Mouse (Mus musculus) right cerebral cortex, adult 2 months (tissue): Measurements from ENCODE around the gene Abca1.

ENCODE experiments used
- DNase-seq, 2 experiments: peaks; one replicate each; pipeline ENCODE4 v3.0.0; 2021 to 2022; ENCODE audit warnings: low spot score in 2 of 2

The Abca1 gene

DNA sequence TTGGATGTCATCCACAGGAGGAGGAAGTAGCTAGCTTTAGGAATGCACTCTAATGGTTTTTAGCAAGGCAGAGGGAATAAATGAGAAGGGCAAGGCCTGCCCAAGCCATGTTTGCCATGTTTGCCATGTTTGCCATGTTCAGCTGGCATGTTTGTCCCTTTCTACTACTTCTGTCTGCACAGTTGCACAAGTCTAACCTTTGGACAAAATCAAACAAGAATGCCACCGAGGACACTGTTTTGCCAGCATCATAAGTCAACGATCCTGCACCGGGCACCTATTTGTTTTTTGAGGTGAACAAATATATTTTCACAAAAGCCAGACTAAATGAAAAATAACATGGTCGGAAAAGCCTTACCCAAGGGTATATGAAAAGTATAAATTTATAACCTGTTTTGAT, 149.8 kb downstream of the Abca1 start:
- DNase-seq, result no peak

DNA sequence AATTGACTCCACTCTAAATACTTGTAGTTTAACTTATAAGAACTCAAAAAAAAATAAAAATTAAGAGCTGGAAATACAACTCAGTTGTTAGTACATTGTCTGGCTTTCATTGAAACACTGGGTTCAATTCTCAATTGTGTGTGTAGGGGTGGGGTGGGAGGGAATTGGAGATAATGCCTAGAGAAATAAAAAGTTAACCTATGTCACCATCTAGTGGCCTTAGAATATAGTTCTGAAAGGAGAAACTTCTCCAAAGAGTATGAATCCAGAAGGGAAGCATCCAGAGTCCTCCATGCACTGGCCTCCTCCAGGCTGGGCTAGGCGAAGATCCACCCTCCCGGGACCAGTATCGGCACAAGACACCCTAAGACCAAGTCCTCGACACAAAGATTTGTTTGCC, 150.5 kb downstream of the Abca1 start:
- DNase-seq, result no peak

DNA sequence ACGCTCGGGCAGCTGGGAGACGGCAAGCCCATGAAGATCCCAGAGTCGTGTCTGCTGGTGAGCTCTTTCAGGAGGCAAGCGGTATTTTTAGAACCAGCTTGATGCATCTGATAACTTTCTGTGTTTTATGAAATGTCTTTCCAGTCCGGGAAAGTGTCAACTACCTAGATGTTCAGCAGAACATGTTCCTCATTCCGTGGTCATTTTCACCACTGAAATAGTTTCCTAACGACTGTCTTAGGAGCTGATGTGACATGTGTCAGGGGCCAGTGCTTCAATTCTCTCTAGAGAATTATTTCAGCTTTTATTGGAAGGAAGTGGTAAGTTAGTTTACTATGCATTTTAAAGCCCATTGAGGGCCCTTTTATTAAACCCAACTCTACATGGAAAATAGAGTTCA, 159.5 kb downstream of the Abca1 start:
- DNase-seq, result no peak

DNA sequence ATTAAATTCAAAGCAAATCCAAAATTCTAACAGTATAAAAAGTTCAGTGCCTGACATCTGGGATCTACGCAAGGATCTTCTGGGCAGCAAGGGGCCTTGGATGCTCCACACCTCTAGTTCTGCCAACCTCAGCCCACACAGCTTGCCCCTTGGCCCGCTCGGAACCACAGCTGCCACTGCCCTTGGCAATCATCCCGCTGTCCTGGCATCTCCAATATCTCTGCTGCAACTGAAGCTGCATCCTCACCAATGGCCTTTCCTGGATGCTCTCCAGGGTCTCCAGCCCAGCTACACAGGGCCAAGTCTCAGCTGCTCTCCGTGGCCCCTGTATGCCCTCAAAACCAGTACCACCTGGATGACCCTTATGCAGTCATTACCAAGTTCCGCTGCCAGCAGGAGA, 160.2 kb downstream of the Abca1 start:
- DNase-seq, result no peak

DNA sequence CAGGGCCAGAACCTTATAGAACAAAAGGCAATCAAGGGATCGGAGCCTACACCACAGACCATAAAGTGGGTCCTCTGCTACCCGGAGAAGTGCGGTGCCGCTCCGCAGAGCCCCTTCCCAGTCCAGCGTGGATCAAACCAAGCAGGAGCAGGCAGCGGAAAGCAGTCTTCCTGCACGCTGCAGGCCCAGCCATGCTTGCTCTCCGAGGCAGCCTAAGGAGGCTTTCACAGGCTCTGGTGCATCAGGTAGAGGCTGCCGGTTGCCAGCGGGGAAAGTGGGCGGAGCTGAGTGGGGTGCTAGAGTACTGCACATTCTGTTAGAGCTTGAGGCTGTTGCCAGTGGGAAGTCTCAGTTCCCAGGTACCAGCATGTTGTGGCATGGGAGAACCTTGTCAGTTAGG, 170.4 kb downstream of the Abca1 start, which contains the start of gene Nipsnap3a:
TSS of gene Nipsnap3a (plus strand) at position 25 of the 400 bp plus-strand sequence.
- no peak for DNase-seq

DNA sequence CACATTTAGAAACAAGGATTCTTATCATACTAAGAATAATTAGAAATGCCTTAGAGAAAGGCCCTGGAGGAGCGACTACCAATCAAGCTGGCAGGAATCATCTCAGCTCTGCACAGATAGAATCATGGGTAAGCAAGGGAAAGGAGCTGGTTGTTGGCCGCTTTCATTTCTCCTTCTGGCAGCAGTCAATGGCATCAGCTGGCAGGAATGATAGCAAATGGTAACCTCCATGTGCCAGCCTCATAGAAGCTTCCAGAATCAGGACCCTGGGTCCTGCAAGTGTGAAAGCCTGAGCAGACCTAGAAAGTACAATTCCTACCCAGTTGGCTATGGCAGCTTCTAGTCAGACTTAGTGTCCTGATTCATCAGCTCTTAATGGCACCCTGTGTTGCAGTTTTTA, 173.4 kb downstream of the Abca1 start:
- no peak for DNase-seq

DNA sequence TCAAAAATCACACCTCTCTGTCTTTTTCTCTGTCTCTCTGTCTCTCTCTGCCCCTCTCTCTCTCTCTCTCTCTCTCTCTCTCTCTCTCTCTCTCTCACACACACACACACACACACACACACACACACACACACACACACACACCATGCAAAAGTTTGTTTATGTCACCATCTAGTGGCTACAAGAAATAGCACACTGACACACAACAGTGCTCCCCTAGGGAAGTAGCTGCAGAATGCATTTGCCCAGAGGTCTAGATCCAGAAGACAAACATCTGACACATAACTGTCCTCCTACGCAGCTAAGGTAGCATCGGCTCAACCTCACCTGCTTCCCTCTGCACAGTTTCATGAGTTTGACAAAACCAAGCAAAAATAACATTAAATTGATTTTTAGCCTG, 174.5 kb downstream of the Abca1 start:
- DNase-seq, result peak; percentile 13
